Mouse (Mus musculus) urinary bladder, postnatal 36 days (tissue): Measurements from ENCODE around the gene Uox.

Source experiments
- DNase-seq, 2 experiments: peaks; one replicate each; pipeline ENCODE4 v3.0.0; 2022; ENCODE audit warnings: low spot score in 2 of 2, mixed read lengths in 1 of 2

Uox gene

DNA sequence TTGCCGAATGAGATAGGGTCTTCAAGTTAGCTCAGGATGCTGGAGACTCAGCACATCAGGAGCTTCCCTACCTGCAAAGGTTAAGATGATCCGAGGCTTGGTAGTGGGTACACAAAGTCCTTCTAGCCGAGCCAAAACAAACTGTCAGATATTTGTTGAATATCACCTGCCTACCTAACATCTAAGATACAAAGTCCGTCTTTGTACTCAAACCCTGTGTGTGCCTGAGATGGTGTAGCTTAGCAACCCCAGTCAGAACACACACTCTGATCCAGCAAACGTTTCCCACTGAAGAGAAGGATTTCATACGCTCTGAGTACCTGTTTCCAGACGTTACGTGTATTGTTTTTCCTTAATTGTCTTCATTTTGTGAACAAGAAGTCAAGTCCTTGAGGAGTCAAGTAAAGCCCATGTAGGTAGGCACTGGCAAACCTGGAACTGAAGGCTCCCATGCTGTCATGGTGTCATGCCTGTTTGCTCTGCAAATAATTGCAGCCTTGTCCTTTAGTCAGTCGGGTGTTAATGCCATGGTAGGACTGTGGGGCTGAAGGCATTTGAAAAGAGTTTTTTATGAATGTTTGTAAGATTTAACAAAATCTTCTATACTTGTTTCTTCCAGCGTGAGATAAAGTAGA is at the start of gene Uox:
Gene Uox, plus strand, starts transcription at position 279 of the 635 bp plus-strand sequence.
- no peak for DNase-seq

DNA sequence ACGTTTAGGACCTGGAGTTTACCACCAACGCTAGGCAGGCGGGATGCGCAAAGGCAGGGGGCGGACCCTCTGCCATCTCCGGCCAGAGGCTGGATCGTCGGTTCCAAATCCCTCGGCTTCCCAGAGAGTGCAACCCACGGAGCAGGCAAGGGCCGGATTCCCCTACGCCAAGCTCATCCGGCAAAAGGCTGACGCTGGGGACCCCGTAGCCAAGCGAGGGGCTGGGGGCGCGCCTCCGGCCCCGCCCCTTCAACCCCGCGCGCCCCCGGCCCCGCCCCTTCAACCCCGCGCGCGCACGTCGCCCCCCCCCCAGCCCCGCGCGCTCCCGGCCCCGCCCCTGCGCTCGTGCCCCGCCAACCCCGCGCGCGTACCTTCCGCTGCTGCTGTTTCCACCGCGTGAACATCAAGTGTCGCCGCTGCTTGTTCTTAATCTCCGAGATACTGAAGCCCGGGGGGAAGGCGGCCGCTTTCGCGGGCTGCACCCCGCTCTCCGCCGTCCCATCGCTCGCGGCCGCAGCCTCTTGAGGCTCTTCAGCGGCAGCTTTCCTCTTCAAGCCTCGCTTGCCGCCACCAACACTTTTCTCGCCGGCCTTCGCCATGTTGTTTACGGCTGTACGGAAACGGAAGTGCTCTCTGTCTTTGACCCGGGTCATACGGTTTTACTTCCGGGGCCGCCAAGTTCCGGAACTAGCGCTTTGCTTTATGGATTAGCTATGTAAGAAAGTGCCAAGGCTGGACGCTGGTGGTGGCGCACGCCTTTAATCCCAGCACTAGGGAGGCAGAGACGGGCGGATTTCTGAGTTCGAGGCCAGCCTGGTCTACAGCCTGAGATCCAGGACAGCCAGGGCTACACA is 49.2 kb upstream of the Uox start, which contains the start of gene Rpf1:
Gene Rpf1, minus strand, starts transcription at position 632 of the 854 bp plus-strand sequence.
- peak; percentile 80 to 90 for DNase-seq

DNA sequence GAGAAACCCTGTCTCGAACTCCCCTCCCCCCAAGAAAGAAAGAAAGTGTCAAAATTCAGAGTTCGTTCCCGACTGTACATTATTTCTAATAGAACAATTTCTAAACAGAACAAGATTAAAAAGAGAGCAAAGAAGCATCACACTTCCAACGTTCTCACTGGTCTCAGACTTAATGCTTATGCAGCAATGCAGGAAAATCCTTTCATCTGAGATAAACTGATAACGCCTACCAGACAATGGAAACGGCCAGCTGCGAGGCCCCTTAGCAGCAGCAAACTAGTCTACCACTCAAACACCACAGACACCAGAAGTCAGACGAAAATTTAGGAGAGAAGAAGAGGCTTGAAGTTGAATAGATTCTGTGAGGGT is 48.6 kb upstream of the Uox start:
- DNase-seq, result no peak

DNA sequence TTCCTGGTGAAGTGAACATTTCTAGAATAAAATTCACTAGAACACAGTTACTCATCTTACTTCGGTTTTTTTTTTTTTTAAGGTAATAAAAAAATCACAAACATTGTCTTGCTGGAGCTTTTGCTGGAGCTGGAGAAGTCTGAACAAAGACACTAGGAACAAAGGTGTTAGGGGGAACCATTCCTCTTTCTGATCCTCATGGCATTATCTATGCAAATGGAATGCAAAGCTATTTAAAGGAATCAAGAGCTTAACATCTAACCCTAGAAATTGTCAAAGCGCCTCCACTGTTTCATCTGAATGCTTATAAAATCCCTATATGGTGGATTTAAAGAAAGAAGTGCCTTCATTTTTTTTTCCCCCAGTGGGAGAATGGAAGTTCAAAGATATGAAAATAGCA is 41.9 kb upstream of the Uox start:
- DNase-seq, result no peak

DNA sequence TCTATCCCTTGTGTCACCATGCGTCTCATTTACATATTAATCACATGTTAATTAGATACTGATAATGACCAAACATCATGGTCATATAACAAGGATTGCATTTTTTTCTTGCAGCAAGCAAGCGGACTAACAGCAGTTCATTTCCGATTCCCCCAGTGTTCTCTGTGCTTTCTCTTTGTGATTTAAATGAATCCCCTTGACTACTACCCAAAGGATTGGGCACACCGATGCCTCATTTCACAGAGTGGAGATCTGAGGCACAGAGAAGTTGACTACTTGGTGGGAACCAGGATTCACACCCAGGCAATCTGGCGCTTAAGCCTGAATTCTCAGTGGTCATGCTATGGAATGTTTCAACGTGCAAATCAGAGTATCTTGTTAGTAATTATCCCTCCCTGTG is 35.2 kb upstream of the Uox start:
- no peak for DNase-seq

DNA sequence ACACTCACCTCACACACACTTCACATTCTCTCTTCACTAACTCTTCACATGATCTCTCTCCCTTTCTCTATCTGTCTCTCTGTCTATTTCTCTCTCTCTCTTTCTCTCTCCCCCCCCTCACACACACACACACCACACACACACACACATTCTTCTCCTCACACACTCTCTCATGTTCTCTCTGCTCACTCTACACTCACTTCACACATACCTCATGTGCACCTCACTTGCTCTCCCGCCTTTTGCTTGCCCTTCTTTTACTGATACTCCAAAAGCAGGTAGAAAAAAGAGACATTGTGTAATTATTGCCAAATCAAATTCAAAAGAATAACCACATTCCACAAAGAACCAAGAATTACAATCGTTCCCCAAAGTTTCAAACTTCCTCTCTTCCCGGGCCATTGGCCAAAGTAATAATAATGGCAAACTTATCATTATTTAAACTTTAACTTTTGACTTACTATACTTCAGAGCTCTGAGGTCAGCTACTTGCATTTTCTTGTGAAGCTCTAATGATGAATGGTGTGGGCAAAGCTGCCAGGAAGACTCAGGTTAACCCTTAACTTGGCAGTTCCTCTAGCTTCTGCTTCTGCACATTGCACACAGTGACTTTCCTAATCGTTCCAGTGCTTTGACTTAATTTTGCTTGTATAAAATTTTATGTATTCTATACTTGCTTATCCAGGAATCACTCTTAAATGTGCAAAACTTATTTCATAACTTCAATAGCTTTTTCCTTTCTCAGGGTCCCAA is 29.5 kb upstream of the Uox start:
- no peak for DNase-seq

DNA sequence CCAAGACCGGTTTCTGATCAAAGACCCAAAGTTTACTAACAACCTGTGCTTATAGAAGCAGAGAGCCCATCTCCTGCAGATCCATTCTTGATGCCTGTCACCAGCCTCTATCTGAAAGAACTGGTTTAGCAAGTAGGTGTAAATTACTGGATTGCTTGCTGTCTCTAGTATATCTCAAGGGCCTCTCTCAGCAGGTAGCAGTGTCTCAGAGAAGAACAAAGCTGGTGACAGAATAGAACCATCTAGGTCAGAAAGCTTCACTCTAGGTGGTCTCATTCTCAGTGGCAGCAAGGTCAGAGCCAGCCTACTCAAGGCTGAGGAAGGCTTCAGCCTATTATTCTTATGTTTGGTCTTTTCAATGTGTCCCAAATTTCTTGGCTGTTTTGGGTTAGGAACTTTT is 26.6 kb upstream of the Uox start:
- DNase-seq, result no peak

DNA sequence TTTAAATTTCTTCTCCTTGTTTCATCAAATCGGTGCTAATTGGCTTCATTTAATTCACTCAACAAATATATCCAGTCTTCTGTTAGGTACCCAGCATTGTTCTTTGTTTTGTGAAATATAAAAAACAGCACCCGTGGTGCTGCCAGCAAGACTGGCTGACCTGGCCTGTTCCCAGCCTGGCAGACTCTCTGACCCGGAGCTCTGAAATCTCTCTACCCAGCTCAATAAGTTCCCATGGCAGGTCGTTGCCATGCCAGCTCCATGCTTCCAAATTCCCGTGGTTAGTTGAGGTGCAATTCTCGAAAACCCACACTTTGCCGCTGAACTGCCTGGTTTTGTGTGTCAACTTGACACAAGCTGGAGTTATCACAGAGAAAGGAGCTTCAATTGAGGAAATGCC is 15.4 kb upstream of the Uox start:
- DNase-seq, result no peak

DNA sequence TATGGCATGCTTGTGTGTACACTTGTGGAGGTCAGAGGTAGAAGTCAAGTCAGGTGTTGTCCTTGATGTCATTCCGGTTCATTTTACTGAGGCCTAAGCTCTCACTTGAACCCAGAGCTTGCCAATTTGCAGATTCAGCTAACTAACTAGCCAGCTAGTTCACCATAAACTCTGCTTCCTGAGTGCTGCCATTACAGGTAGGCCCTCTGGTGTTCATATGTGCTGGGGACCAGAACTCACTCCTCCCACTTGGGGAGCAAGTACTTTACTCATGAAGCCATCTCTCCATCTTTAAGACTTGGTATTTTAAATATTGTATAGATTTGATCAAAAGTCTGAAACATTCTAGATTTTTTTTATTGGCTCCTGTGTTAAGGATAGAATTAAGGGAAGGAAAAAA is 13.7 kb upstream of the Uox start:
- DNase-seq, result no peak

DNA sequence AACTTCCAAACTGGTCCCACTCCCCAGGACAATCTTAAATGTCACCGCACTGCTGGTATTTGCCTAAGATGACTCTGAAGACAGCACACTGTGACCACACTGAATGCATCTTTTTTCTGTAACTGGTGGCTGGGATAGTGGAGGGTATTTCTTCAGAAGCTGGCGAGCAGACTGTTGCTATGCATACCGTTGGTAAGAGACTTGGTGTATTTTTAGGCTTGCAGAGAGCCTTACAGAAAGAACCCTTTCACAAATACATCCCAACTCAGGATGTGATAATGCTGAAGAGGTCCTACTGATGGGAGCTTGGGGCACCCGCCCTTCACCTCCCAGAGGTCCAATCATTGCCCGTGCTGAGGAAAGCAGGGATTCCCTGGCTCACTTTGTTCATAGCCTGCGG is 12.7 kb upstream of the Uox start:
- DNase-seq, result no peak

DNA sequence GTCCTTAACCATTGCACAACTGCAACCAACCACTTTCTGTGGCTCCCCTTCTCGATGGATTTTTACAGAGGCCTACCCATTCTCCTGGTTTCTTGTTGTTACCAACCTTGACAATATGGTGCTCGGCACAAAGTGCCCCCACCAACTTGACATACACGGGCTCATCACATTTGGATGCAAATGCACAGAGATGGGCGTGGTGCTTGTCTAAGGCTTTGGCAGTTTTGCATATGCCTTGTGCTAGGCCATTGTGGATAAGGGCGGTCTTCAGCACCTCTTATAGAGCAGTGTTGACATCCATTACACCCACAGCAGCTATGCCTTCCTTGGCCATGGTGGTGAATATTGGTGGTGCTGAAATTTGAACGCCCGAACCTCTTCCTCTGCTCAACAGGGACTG is 7.3 kb upstream of the Uox start:
- no peak for DNase-seq

DNA sequence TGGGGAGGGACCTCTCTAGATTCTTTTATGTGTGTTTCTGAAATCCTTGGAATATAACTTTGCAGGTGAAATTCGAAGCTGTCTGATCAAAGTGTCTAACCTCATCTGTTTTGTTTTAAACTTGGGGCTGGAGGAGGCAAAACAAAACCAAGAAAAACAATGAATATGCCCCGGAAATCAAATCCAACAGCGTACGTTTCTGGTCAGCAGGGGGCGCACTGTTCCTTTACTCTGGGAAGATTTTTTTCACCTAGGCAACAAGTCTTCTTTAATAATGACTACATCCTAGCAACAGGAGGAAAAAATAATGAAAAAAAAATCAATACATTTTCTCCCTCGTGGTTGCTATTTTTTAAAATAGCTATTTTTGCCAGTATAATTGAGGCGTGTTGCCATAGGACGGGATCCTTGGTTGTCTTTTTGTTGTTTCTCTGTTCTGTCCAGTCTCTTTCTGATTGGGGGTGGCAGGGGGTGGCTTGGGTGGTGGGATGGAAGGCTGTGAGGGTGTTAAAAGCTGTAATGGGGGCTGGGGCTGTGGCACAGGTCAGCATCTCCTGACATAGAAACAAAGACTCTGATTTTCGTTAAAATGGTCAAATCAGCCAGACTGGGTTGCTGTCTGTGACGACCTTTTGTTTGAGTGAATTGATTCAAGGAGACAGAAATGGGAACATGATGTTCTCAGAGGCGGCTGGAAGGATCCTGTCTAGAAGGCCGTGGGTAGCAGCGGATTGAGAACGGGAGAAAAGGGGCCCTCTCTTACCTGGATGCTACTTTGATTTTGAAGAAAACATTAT is 5.8 kb upstream of the Uox start:
- peak; percentile 63 to 69 for DNase-seq

DNA sequence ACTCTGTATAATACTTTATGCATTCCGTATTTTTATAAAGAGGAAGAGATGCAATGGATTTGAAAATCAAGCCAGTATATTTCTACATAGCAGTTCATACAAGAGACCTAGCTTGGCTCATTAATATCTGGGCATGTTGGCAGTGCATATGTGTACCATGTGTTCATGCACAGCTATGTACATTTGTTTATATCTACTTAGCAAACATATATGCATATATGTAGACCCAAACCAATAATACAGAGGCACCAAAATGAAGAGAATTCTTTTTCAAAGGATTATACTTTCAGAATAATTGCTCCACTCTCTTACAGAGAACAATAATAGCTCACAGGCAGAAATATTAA is 5.2 kb upstream of the Uox start:
- DNase-seq, result no peak

DNA sequence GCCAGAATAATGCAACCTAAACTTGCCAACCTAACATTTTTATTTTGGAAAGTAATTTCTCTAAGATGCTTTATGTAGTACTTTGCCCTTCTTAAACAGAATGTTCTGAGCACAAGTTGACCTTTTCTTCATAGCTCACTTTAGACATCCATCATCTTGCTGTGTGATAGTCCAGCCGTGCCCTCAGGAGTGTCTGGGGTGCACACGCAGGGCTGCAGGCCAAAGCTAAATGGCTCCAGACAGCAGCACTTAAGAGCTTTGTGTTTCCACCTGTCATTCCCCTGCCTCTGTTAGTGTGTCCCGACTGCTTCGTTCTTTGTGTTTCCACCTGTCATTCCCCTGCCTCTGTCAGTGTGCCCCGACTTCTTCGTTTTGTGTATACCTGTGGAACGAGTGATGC is 2.9 kb upstream of the Uox start:
- DNase-seq, result no peak

DNA sequence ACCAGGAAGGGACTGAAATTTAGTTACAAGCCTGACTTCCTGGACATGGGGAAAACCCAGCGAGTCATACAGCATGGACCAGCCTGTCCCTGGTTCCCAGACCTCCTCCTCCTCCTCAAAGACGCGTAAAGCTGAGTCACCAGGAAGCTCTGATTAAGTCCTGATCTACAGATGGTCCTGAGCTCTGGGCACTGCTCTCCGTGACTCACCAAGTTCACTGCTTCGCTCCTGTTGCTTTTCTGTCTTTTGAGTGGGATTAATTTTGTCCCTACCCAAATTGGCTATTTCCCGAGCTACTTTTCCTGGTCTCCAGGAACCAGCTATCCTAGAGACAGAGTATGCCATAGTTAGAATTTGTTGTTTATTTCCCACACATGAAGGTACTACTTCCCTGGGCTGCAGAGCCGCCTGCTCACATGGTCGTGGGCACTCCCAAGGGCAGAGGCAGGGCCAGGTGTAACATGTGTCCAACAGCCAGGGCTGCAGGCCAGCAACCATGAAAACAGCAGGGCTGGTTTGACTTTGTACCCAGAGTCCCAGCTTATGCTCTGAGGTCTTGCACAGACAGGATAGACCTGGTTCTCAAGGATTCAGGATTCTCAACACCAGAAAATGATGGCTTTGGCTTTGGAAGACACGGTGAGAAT is 2.2 kb upstream of the Uox start:
- peak in 1 of 2 experiments; percentile 44 for DNase-seq

DNA sequence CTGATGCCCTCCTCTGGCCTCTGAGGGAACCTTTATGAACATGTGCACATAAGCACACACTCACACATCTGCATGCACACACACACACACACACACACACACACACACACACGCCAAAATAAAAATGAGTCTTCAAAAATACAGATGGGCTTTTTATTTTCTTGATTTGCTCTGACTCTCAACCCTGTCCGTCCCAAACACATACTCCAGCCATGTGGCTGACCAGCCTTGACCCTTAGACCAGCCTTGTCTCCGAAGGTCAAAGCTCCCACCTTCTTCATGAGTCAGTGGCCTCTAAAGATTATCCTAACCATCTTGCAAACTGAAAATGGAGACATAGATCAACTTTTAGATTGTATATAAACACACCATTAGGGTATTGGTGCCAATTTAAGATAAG is 632 bp upstream of the Uox start:
- no peak for DNase-seq

DNA sequence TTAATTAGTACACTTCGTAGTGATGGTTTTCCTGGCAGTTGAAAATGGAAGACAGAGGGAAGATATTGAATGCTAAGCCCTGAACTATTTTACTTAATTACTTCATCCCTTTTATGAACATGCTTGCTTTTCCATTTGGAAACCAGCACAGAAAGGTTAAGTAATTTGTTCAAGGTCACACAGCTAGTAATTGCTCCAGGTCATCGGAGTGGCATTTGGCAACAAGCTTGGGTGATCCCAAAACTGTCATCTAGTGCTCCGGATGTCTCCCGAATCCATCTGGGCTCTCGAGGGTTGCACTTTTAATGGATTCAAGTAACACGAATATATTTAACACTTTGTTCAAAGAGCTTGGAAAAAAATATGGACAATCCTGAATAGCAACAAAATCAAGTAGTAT is 713 bp downstream of the Uox start:
- no peak for DNase-seq

DNA sequence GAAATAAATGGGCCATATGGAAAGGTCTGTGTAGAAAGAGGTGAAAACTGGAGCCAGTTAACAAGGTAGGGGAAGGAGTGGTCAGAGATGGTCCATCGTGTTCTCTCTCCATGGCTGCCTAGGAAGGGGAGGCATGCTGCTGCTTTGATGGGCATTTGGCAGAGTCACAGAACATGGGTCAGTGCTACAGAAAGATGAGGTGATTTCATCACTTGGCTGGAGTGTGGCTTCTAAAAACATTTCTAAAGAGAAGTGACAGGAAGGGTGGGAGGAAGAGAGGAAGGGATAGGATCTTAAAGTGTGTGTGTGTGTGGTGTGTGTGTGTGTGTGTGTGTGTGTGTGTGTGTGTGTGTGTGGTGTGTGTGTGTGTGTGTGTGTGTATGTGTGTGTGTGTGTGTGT is 1.1 kb downstream of the Uox start:
- no peak for DNase-seq

DNA sequence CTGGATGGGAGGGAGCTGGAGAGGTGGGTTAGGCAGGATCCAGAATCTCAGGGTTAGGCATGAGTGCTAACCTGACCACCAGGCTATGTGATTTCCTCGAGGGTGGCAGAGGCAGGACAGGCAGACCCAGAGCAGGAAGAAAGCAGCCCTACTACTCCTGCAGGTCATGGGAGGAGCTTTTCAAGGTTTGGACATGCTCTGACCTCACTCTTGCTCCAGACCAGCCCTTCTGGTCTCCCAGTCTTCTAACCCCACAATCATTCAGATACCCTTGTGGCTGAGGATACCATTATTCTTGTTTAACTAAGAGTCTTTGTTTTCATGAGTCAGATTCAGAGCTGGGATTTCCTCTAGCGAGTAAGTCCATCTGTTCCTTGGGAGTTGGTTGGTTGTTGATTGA is 7.4 kb downstream of the Uox start:
- DNase-seq, result no peak

DNA sequence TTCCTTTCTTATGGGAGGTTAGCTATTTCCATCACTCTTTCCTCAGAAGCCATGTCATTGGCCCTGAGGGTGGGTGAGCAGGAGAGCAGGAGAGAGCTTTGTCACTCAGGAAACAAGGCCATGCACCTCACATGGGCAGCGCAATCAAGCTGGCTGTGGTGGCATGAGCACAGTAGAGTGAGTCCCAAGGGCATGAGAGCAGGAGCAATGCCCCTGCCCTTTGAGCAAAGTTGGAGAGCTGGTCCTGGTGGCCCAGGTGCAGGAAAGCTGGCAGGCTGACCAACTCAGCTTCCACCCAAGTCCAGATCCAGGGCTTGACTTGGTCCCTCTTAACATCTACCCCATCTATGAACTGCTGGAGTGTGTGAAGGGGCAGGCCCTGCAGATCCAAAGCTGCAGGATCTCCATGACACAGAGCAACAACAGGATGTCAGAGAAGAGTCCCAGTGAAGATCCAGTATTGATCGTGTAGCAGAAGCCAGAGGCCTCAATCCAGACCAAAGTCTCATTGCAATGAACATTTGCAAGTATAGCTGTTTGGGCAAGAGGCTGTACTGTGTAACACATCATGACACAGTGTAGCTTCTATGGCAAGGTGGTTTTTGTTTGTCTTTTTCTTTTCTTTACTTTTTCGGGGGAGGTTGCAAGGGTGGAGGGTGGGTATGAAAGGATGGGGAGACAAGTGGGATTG is 10.0 kb downstream of the Uox start:
- DNase-seq, result no peak

DNA sequence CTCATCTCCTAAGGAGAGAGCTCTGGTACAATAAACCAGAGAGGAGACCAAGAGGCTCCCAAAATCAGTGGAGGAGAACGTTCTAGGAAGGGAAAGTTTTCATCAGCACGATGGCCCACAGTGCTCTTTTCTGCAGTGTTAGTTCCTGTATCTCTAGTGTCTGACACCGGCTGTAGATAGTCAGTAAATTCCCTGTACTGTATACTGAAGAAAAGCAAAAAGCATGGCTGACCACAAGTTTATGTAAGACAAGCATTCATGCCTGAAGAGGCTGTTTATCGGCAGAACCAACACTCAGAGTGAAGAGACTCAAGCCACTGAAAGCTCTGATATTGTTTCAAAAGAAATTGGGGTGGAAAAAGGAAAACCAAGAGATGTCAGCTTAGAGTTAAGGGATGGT is 13.3 kb downstream of the Uox start:
- DNase-seq, result no peak
